Mouse (Mus musculus) layer of hippocampus, adult 18-20 months (tissue): ENCODE results near the gene Ran. TPM values are rescaled to one million over a fixed set of nuclear protein-coding genes. Genes with fewer than 3 reads are reported as not detected.

Experiments
- DNase-seq, 2 experiments: peaks; one replicate each; pipeline ENCODE4 v3.0.0; 2022; ENCODE audit warnings: low spot score in 2 of 2
- total RNA-seq, 2 experiments: library from RNA; stranded (reverse); gene quantifications; 2 replicates each; pipeline ENCODE4 v1.2.3; 2021

Gene Ran
- total RNA-seq, 2 experiments from 2014 or later: 161 to 173 TPM

DNA sequence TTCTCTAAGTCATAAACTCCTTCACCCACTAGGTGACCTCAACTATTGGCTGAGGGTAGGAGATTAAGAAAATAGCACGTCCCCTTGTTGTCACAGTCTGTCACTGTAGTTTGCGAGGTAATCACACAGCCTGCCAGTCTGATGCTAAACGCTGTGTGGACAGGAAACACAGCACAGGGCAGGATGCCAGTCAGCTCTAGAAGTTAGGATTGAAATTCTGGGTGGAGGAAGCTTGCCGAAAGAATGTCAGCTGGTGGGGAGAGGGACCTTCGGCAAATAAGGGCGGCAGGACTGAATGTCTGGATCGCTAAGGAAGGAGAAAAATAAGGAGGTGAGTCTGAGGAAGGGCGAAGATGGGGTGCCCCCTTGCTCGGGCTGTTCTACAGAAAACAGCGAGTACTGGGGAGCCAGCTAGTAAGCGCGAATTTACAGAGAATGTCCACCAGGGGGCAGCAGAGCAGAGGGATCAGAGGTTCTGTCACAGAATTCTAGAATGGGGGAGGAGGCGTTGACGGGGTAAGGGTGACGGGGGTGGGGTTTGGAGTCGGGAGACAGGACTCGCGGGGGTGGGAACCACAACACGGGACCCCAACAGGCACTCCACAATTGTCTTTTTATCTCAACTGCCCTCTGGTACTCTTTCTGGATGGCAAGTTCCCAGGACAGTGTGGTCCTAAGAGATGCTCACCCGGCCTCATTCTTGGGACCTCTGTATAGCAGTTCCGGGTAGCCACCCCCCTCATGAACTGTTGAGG lies 43.3 kb downstream of the Ran start:
- DNase-seq: peak; percentile 70 to 88

GRCm38 (mm10) chr5:129063792-129064087 lies 43.9 kb downstream of the Ran start:
- DNase-seq: no peak

GRCm38 (mm10) chr5:129064186-129064585 lies 44.3 kb downstream of the Ran start:
- DNase-seq: no peak

- DNase-seq: no peak
These were observed 45.4 kb downstream of the Ran start for GRCm38 (mm10) chr5:129065301-129065700.

DNA sequence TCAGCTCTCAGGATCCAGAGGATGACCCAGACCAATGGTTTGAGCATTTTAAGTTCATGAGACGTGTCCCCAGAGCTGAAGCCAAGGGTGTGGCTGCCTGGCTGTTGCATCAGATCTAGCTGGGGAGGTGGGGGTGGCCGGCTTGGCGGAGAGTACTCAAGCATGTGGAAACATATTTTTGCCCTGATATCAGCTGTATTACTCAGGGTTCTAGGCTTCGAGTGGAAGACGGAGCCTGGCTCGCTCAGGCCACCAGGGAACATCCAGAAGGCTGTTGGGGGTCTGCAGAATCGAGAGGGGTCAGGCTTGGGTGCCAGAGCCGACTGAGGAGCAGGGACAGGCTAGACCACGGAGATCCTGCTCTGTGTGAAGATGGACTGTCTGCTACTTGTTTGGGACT lies 46.1 kb downstream of the Ran start:
- DNase-seq: no peak

DNA sequence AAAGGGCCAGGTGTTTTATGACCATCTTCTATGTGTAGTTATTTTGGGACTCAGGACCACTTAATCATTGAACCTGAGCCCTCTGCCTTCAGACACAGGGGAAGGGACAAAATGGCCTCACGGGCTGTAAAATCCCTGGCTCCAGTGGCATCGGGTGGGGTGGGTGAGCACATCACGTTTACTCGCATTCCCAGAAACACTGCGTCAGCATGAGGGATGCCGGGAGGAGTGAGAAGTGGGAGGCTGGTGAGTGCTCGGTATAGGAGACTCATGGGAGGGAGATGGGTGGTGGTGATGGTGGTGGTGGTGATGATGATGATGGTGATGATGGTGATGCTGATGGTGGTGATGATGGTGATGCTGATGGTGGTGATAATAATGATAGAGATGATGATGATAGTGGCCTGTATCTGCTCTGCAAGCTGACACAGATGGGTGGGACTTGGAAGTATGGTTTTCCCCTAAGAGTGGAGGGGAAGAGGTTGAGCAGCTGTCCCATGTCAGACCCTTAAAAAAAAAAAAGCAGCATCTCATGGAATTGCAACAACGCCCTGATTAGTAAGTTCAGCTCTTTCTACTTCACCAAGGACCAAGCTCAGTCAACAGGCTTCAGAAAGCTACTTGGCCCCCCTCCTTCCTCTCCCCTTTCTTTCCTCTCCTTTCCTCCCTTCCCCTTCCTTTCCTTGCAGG lies 46.8 kb downstream of the Ran start:
- no peak for DNase-seq

DNA sequence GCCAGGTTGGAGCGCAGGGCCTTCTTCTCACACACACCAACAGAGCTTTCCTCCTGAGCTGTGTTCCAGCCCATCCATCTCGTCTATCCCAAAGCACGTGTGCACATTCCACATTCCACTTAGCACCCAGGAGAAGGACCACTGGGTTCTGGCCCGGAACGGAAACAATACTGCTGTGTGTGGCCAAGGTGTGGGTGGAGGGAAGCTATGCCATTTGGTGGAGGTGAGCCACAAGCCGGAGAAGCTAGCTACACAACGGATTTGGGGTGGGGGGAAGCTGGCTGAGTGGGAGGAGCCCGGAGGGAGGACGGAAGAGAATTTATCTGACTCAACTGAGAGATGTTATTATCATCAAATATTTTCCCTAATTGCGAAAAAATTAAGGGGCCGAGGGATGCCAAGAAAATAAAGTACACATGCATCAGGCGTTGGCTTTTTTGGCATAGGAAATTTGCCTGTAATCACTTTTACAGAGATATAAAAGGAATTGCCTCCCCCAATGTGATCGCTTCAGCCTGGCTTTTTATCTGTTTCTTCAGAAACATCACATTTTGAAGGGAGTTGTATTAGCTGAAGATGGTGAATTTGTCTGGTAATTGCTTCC lies 47.5 kb downstream of the Ran start:
- peak in 1 of 2 experiments; percentile 61 for DNase-seq

DNA sequence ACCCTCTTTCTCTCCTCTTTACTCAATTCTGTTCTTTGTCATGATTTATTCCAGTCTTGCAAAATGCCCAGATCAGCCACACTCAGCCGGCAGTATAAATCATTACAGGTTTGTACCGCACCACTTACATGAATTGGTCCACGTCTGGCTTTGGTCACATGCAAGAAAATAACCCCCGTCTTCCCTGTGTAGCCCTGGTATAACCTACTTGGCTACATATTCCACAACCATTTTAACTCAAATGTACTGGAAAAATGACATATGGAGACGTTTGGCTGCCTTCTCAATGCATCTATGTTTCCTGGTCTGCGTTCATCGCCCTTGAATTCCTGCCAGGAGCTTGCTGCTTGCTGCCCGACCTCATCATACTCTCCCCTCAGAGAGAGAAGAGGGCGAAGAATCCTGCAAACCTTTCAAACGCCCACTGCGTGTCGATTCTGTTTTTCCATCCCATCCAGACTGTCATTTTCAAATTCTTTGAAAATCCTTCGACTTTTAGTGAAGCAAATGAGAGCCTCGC lies 52.0 kb downstream of the Ran start:
- DNase-seq: no peak

DNA sequence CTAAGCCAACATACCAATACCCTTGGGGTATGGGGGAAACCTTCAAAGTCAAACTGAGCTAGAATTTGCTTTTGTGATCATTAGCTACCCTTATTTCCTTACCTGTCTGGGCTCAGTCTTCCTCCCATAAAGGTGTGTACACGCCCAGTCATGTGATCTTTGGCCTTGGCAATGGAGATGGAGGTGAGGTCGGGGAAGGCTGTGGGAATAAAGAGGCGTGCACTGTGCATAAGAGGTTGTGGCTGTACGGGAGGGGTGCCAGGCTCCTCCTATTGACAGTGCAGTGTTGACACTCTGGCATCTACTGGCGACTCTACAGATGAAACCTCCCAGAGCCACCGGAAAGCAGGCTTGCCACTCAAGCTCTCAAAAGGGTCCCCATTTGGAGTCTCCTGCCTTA lies 53.5 kb downstream of the Ran start:
- no peak for DNase-seq

Other genes with a start within 250 kb of the Ran start
- gene Rimbp2, start 66.6 kb upstream of the Ran start, total RNA-seq: 100 to 1,000 TPM; 119 to 127 TPM
- gene Stx2, start 11.5 kb upstream of the Ran start, total RNA-seq: 10 to 100 TPM; 27.1 to 29.2 TPM
- gene Adgrd1, start 76.7 kb downstream of the Ran start, total RNA-seq: under 1 TPM; 0.33 to 0.67 TPM